Mouse (Mus musculus): ENCODE results near the gene Gzmm. TPM values are rescaled to one million over a fixed set of nuclear protein-coding genes. Genes with fewer than 3 reads are reported as not detected.

The Gzmm gene
- polyA plus RNA-seq, 1 experiment from 2014 or later: 0.50 TPM

DNA sequence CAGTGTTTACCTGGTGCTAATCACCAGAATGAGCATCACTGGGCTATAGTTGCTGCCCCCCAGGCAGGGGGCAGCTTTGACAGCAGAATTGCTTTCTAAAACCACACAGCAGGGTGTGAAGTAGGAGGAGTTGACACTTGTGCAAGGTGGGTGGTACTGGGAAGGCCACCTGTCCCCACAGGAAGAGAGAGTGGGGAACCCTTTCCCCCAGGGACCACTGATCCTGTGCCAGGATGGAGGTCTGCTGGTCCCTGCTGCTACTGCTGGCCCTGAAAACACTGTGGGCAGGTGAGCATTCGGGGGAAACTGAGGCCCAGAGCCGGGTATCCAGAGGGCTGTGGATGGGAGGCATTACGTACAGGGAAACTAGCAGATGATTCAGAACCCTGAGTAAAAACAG is 358 bp downstream of the Gzmm start:
- no peak for TF ChIP-seq CTCF (IDR thresholded peaks at IDR 0.05; ENCODE audit: low read depth)
- peaks cover 47% of the 10 kb centered on the region for H3K36me3 ChIP-seq (ENCODE audit: insufficient read depth, low read length)

DNA sequence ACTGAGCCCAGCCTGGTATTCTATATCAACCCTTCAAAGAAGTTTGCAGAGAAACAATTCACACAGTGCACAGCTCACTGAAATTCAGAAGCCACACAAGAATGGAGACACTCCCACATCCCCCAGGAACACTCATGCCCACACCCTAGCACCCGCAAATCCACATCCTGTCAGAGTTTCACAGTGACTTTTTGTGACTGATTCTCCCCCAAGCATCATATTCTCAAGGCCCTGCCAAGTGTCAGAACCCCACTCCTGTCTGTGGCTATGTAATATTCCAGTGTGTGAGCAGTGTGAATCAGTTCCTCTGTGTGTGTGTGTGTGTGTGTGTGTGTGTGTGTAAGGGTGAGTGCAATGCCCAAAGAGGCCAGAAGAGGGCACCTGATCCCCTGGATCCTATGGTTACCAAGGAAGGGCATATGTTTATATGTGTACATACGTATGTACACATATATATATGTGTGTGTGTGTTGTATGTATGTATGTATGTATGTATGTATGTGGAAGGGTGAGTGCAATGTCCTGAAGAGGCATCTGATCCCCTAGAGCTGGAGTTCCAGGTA is 3.2 kb downstream of the Gzmm start:
- peak; percentile 41; the same call in 1 of the 2 replicates for TF ChIP-seq CTCF (IDR thresholded peaks at IDR 0.05; ENCODE audit: low read depth)
- whole genome bisulfite sequencing: 98% methylated on average over 2 of the region's 2 CpGs
- ATAC-seq (replicated peaks; ENCODE audit: low FRiP score, low read depth) (no peak), DNase-seq (ENCODE audit: low spot score) (no peak)
- H3K9ac ChIP-seq (ENCODE audit: low read depth, low read length): no peak overlapping the region
- H3K4me3 ChIP-seq (replicated peaks; ENCODE audit: low read depth, low read length): no peak overlapping the region
- H3K9me3 ChIP-seq (replicated peaks; ENCODE audit: low read length): no peaks in the 10 kb centered on the region
- no peaks in the 10 kb centered on the region for H3K27me3 ChIP-seq (ENCODE audit: insufficient read depth, low read length)
- peaks cover 4% of the 10 kb centered on the region; the same call in 1 of the 2 replicates for H3K4me1 ChIP-seq (replicated peaks; ENCODE audit: insufficient read depth, low read length)
- H3K27ac ChIP-seq: no peak overlapping the region
- H3K4me2 ChIP-seq (ENCODE audit: low read length): no peak overlapping the region
- peaks cover 21% of the 10 kb centered on the region for H3K36me3 ChIP-seq (ENCODE audit: insufficient read depth, low read length)

More for the DNA sequence above, 358 bp downstream of the Gzmm start:
- no peak for ATAC-seq (replicated peaks; ENCODE audit: low FRiP score, low read depth)
- DNase-seq (ENCODE audit: low spot score): no peak
- no peaks in the 10 kb centered on the region for H3K27me3 ChIP-seq (ENCODE audit: insufficient read depth, low read length)
- no peak overlapping the region for H3K4me2 ChIP-seq (ENCODE audit: low read length)
- no peak overlapping the region for H3K9ac ChIP-seq (ENCODE audit: low read depth, low read length)
- H3K9me3 ChIP-seq (replicated peaks; ENCODE audit: low read length): no peaks in the 10 kb centered on the region
- H3K4me3 ChIP-seq (replicated peaks; ENCODE audit: low read depth, low read length): no peak overlapping the region
- 91% methylated on average over 3 of the region's 3 CpGs for WGBS
- H3K4me1 ChIP-seq (replicated peaks; ENCODE audit: insufficient read depth, low read length): no peaks in the 10 kb centered on the region; the same call in 1 of the 2 replicates
- H3K27ac ChIP-seq: no peak overlapping the region

DNA sequence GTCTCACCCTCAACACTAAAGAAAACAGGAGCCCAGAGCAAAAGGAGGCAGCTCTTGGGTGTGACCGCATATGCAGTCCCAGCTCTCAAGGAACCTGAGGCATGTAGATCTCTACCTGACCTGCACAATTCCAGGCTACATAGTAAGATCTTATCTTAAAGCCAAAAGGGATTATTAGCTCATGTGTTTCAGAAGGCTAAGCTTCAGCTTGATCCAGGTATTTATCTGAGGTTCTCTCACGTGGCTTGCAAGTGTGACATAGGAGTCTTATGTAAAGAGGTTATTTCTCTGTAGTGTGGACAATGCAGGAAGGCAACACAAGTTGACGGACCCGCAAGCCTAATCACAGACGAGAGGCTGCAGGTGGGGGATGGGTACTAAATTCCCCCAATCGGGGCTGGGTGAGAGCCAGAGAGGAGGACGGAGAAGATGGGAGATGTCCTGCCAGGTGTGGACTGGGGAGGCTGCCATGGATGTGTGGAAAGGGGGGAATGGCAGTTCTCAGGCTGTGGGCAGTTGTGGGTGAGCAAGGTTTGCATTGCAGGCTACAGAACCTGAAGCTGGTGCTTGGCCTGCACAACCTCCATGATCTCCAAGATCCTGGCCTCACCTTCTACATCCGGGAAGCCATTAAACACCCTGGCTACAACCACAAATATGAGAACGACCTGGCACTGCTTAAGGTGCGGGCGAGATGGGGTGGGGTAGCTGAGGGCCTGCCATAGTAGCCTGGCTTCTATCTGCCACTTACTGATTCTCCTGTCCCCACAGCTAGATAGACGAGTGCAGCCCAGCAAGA is 5.0 kb downstream of the Gzmm start:
- 0 out of 2 replicates have a peak, but pooled peaks cover 7% of the 10 kb centered on the region for H3K36me3 ChIP-seq (ENCODE audit: insufficient read depth, low read length)
- no peak for ATAC-seq (replicated peaks; ENCODE audit: low FRiP score, low read depth)
- peaks cover 6% of the 10 kb centered on the region; the same call in 1 of the 2 replicates for H3K4me1 ChIP-seq (replicated peaks; ENCODE audit: insufficient read depth, low read length)
- no peaks in the 10 kb centered on the region for H3K9me3 ChIP-seq (replicated peaks; ENCODE audit: low read length)
- no peaks in the 10 kb centered on the region for H3K27me3 ChIP-seq (ENCODE audit: insufficient read depth, low read length)
- H3K4me2 ChIP-seq (ENCODE audit: low read length): no peak overlapping the region
- TF ChIP-seq CTCF (IDR thresholded peaks at IDR 0.05; ENCODE audit: low read depth): no peak
- H3K9ac ChIP-seq (ENCODE audit: low read depth, low read length): no peak overlapping the region
- no peak for DNase-seq (ENCODE audit: low spot score)
- H3K4me3 ChIP-seq (replicated peaks; ENCODE audit: low read depth, low read length): no peak overlapping the region
- WGBS: 71% methylated on average over 12 of the region's 12 CpGs
- H3K27ac ChIP-seq: no peak overlapping the region

DNA sequence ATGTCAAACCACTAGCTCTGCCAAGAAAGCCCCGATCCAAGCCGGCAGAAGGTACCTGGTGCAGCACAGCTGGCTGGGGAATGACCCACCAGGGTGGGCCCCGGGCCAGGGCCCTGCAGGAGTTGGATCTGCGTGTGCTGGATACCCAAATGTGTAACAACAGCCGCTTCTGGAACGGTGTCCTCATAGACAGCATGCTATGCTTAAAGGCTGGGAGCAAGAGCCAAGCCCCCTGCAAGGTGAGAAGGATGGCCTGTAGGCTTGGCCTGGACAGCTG is 5.5 kb downstream of the Gzmm start:
- 83% methylated on average over 6 of the region's 6 CpGs for WGBS
- ATAC-seq (replicated peaks; ENCODE audit: low FRiP score, low read depth): no peak
- Histone ChIP-seq H3K9me3 (replicated peaks; ENCODE audit: low read length) (no peaks in the 10 kb centered on the region), H3K27me3 (ENCODE audit: insufficient read depth, low read length) (no peaks in the 10 kb centered on the region), H3K4me1 (replicated peaks; ENCODE audit: insufficient read depth, low read length) (peaks cover 6% of the 10 kb centered on the region; the same call in 1 of the 2 replicates), H3K4me2 (ENCODE audit: low read length) (no peak overlapping the region), H3K4me3 (replicated peaks; ENCODE audit: low read depth, low read length) (no peak overlapping the region), H3K9ac (ENCODE audit: low read depth, low read length) (no peak overlapping the region), H3K36me3 (ENCODE audit: insufficient read depth, low read length) (0 out of 2 replicates have a peak, but pooled peaks cover 1% of the 10 kb centered on the region), H3K27ac (no peak overlapping the region)
- no peak for DNase-seq (ENCODE audit: low spot score)
- TF ChIP-seq CTCF (IDR thresholded peaks at IDR 0.05; ENCODE audit: low read depth): no peak

DNA sequence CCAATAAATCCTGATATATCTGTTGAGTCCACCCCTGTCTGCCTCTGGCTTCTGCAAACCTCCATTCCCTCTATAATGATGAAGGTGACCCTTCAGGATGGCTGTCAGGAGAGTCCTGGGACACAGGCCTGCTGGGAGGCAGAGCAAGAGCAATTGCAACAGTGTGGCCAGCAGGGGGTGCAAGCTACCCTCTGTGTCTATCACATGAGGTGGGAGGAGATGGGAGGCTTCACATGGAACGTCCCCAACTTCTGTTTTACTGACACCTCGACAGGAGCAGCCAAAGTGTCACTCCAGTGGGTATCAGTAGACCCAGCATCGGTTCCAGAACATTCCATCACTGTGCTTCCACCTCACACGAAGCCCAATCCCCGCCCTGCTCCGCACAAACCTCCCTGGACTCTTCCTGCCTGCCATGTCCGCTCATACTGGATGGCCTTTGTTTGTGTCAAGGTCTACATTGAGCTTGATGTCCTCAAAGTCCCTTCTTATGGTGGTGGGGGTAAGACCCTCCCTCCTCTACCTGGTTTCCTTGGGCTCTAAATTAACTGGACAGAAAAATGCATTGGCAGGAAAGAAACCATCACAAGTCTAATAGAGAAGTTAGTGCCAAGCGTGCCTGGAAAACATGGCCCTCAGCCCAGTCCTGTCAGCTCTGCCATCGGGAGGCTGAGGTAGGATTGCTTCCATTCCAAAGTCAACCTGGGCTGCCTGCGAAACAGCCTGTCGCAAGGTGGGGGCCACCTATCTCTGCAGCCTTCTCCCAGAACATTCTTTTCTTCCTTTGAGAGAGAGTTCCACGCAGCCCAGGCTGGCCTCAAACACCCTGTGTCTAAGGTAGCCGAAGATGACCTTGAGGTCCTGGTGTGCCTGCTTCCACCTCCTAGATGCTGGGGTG is 6.7 kb downstream of the Gzmm start:
- peak; percentile 89 for TF ChIP-seq CTCF (IDR thresholded peaks at IDR 0.05; ENCODE audit: low read depth)
- no peaks in the 10 kb centered on the region for H3K36me3 ChIP-seq (ENCODE audit: insufficient read depth, low read length)

DNA sequence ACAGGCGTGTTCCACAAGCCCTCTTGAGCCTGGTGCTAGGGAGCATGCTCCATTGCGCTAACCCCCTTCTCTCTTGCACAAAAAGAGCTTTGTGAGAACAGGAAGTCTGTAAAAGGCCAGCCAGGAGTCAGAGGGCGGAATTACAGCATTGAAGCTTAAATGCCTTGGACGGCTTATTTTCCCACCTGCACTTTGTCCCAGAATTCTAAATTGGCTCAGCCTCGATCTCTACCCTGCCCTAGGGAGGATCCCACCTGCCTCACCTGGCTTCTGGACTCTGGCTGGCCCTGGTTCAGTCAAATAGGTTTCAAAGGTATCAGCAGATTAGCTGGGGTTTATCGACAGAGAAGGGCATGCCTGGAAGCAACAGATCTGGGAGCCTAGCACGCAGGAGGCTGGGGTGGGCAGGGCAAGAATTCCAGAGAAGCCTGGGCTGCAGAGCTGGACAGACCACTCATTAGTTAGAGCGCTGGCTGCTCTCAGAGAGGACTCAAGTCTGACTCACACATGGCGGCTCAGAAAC is 7.4 kb downstream of the Gzmm start:
- no peak for TF ChIP-seq CTCF (IDR thresholded peaks at IDR 0.05; ENCODE audit: low read depth)
- Histone ChIP-seq H3K36me3 (ENCODE audit: insufficient read depth, low read length) (no peaks in the 10 kb centered on the region), H3K27ac (peak overlapping the region; percentile 68), H3K9me3 (replicated peaks; ENCODE audit: low read length) (no peaks in the 10 kb centered on the region), H3K9ac (ENCODE audit: low read depth, low read length) (no peak overlapping the region), H3K4me3 (replicated peaks; ENCODE audit: low read depth, low read length) (no peak overlapping the region), H3K27me3 (ENCODE audit: insufficient read depth, low read length) (no peaks in the 10 kb centered on the region), H3K4me2 (ENCODE audit: low read length) (no peak overlapping the region), H3K4me1 (replicated peaks; ENCODE audit: insufficient read depth, low read length) (peaks cover 13% of the 10 kb centered on the region)
- ATAC-seq (replicated peaks; ENCODE audit: low FRiP score, low read depth) (no peak; the same call in 1 of the 2 replicates), DNase-seq (ENCODE audit: low spot score) (peak; percentile 57)
- WGBS: 35% methylated on average over 9 of the region's 9 CpGs

More for the DNA sequence above, 6.7 kb downstream of the Gzmm start:
- Histone ChIP-seq H3K4me2 (ENCODE audit: low read length) (no peak overlapping the region), H3K9me3 (replicated peaks; ENCODE audit: low read length) (no peaks in the 10 kb centered on the region), H3K27ac (peak overlapping the region; percentile 68), H3K4me3 (replicated peaks; ENCODE audit: low read depth, low read length) (no peak overlapping the region), H3K27me3 (ENCODE audit: insufficient read depth, low read length) (no peaks in the 10 kb centered on the region), H3K4me1 (replicated peaks; ENCODE audit: insufficient read depth, low read length) (peaks cover 6% of the 10 kb centered on the region; the same call in 1 of the 2 replicates), H3K9ac (ENCODE audit: low read depth, low read length) (no peak overlapping the region)
- DNase-seq (ENCODE audit: low spot score) (peak; percentile 90), ATAC-seq (replicated peaks; ENCODE audit: low FRiP score, low read depth) (peak; percentile 49)
- WGBS: 57% methylated on average over 13 of the region's 13 CpGs
